Mouse (Mus musculus) G1E (cell line): Measurements from ENCODE around the gene Mcpt8.

Experiments
- CTCF ChIP-seq: IDR thresholded peaks from 2 replicates; pipeline ENCODE4 v1.5.1; 2012; ENCODE audit warnings: low read depth, low read length, inconsistent platforms, mixed read lengths
- GATA1 ChIP-seq: IDR thresholded peaks from 2 replicates; pipeline ENCODE4 v1.6.1; 2012; ENCODE audit warnings: borderline replicate concordance, low read length, inconsistent platforms, mixed read lengths
- GATA2 ChIP-seq: IDR thresholded peaks from 2 replicates; pipeline ENCODE4 v1.6.1; 2012; ENCODE audit warnings: low read depth, low read length, inconsistent platforms, borderline replicate concordance

GRCm38 (mm10) chr14:56120525-56120924, 35.5 kb upstream of the Mcpt8 start, which contains the start of gene Gzme:
- no peak for TF ChIP-seq CTCF
- TF ChIP-seq GATA1 = no peak
- TF ChIP-seq GATA2 = no peak
